Mouse (Mus musculus) thymus, adult 2 months (tissue): ENCODE measurements around the gene Nbl1.

ENCODE experiments used
- CTCF ChIP-seq: fragments of 200-500 bp; IDR thresholded peaks from 2 replicates; pipeline ENCODE4 v1.5.1; 2012; ENCODE audit warnings: mild to moderate bottlenecking, control low read depth, low read length, moderate library complexity, borderline replicate concordance; ENCODE audit not compliant: control insufficient read depth, poor library complexity, insufficient read depth; ENCODE audit errors: extremely low read depth
- POLR2A ChIP-seq: fragments of 200-500 bp; IDR thresholded peaks from 2 replicates; pipeline ENCODE4 v1.6.1; 2012; ENCODE audit warnings: mild to moderate bottlenecking, low read length, control low read depth, moderate library complexity; ENCODE audit not compliant: control insufficient read depth, poor library complexity, insufficient read depth; ENCODE audit errors: extremely low read depth

DNA sequence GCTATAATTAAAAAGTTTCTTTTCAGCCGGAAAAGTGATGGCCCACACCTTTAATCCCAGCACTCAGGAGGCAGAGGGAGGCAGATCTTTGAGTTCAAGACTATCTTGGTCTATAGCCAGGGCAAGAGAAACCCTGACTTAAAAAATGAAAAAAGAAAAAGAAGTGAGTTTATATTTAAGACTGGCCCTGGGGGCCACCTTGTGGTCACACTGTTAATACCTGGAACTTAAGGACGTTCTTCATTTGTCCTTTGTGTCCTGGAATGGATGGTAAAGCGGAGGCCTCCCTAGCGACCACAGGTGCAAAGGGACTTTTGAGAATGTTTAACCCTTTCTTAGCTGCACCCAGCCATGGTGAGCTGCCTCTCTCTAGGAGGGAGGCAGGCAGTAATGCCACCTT, 14.1 kb downstream of the Nbl1 start:
- TF ChIP-seq POLR2A: no peak
- no peak for TF ChIP-seq CTCF
